Mouse (Mus musculus) limb, embryonic 12.5 days (tissue): ENCODE measurements around the gene Vmn1r157. TPM values are rescaled to one million over a fixed set of nuclear protein-coding genes. Genes with fewer than 3 reads are reported as not detected.
"Not testable (repeated sequence)": the region's sequence is repeated elsewhere in the genome, so short reads cannot be mapped to it uniquely, and the experiment has no call there.

Source experiments
- ATAC-seq: fragments of 200-750 bp; cut with Nextera tagmentation; 2 replicates; pipeline ENCODE4 v1.8.0; 2017; ENCODE audit warnings: low read depth, moderate TSS enrichment; ENCODE audit not compliant: insufficient number of reproducible peaks, insufficient read depth, low FRiP score, low TSS enrichment
- H3K27ac ChIP-seq: fragments of 300-500 bp; sonication (generic); 2 replicates; pipeline ENCODE4 v1.5.1; 2016; ENCODE audit warnings: mild to moderate bottlenecking, moderate library complexity
- H3K27me3 ChIP-seq: fragments of 300-500 bp; sonication (generic); 2 replicates; pipeline ENCODE4 v1.6.1; 2016; ENCODE audit warnings: mild to moderate bottlenecking, moderate library complexity
- H3K36me3 ChIP-seq: fragments of 300-500 bp; sonication (generic); 2 replicates; pipeline ENCODE4 v1.6.1; 2016; ENCODE audit warnings: mild to moderate bottlenecking, moderate library complexity
- H3K4me1 ChIP-seq: fragments of 300-500 bp; sonication (generic); replicated peaks from 2 replicates; pipeline ENCODE4 v1.6.1; 2016
- H3K4me2 ChIP-seq: fragments of 300-500 bp; sonication (generic); 2 replicates; pipeline ENCODE4 v1.6.1; 2016; ENCODE audit warnings: mild to moderate bottlenecking, moderate library complexity
- H3K4me3 ChIP-seq: fragments of 300-500 bp; sonication (generic); replicated peaks from 2 replicates; pipeline ENCODE4 v1.5.1; 2016; ENCODE audit warnings: mild to moderate bottlenecking
- H3K9ac ChIP-seq: fragments of 300-500 bp; sonication (generic); replicated peaks from 2 replicates; pipeline ENCODE4 v1.6.1; 2016; ENCODE audit warnings: mild to moderate bottlenecking, moderate library complexity
- H3K9me3 ChIP-seq: fragments of 300-500 bp; sonication (generic); 2 replicates; pipeline ENCODE4 v1.6.1; 2016; ENCODE audit warnings: mild to moderate bottlenecking, moderate library complexity
- WGBS: fragments of 180-500 bp; shearing (Covaris S2); methylation state at CpG from one replicate; pipeline ENCODE4 v1.1.7; 2016; 5-methylcytosine and 5-hydroxymethylcytosine counted together
- polyA plus RNA-seq: library from polyadenylated mRNA; unstranded; fragments of >200 nt; fragmentation: Nextera tagmentation; extraction: Ambion mirVana; gene quantifications from 2 replicates; pipeline ENCODE4 v1.2.1, GENCODE M21; 2016

The Vmn1r157 gene
- not detected in 2 replicates for polyA plus RNA-seq

- H3K4me2 ChIP-seq, H3K27me3 ChIP-seq, H3K9me3 ChIP-seq, H3K9ac ChIP-seq, H3K27ac ChIP-seq, H3K36me3 ChIP-seq, ATAC-seq, H3K4me3 ChIP-seq, H3K4me1 ChIP-seq: not testable (repeated sequence)
- 30% methylated on average over 2 of the region's 3 CpGs for whole genome bisulfite sequencing
These were observed at the start of gene Vmn1r157 for GRCm38 (mm10) chr7:22761397-22761796. Vmn1r157 (plus strand) TSS chr7:22761697.

DNA sequence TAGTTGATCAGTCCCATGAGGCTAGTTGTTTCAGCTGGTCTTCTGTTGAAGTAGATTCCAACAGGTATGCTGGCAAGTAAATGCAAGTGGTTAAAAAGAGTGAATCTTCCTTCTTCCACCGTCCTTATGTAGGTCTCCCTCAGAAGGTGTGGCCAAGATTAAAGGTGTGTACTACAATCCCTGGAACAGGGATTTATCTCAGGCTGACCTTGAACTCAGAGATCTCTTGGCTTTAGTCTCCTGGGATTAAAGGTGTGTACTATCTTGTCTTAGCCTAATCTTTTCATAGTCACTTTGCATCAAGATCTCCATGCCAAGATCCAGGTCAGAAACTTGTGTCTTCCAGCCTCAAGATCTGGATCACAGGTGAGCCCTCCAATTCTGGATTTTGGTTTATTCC is 41.9 kb upstream of the Vmn1r157 start, which contains the start of gene Gm4567:
TSS of gene Gm4567 (minus strand) at position 101 of the 400 bp plus-strand sequence.
- H3K27ac ChIP-seq, H3K36me3 ChIP-seq, H3K9me3 ChIP-seq, H3K27me3 ChIP-seq, H3K9ac ChIP-seq, H3K4me3 ChIP-seq, ATAC-seq, H3K4me2 ChIP-seq, H3K4me1 ChIP-seq: not testable (repeated sequence)
- no CpG with 5 or more reads among the region's 1 CpGs for WGBS

- WGBS: 92% methylated on average over 7 of the region's 11 CpGs
- not testable (repeated sequence) for H3K9ac ChIP-seq, H3K4me2 ChIP-seq, H3K36me3 ChIP-seq, H3K27me3 ChIP-seq, H3K4me3 ChIP-seq, ATAC-seq, H3K4me1 ChIP-seq, H3K27ac ChIP-seq
- H3K9me3 ChIP-seq: peaks cover 14% of the 10 kb centered on the region
These were observed 14.5 kb downstream of the Vmn1r157 start for GRCm38 (mm10) chr7:22775981-22776380.

DNA sequence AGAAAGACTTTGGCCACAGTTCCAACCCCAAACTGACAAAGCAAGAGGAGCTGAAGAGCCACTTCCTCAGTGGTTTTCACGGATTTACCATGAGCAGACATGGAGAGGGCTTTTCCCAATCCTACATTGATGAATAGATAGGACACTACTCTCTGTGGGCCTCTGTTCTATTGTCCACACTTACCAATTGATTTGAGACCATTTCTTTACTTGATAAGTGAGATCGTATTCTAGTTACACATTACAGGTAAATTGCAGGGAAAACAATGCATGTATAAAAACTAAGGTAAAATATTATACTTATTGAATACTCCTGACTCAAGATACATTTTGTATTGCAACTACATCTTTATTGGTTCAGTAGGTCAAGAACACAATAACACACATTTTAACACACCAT is 29.2 kb downstream of the Vmn1r157 start, which contains the start of gene Vmn1r158:
TSS of gene Vmn1r158 (minus strand) at position 101 of the 400 bp plus-strand sequence.
- not testable (repeated sequence) for H3K27me3 ChIP-seq, ATAC-seq, H3K36me3 ChIP-seq, H3K4me2 ChIP-seq, H3K4me1 ChIP-seq, H3K4me3 ChIP-seq, H3K9ac ChIP-seq, H3K27ac ChIP-seq
- WGBS: 62% methylated on average over 2 of the region's 2 CpGs
- peaks cover 18% of the 10 kb centered on the region for H3K9me3 ChIP-seq

Other genes with a start within 250 kb of the Vmn1r157 start
- not detected in 2 replicates for gene Vmn1r152, start 238.7 kb upstream of the Vmn1r157 start, polyA plus RNA-seq
- gene Gm8677, start 226.8 kb upstream of the Vmn1r157 start, polyA plus RNA-seq: not detected in 2 replicates
- not detected in 2 replicates for gene Gm4201, start 196.4 kb upstream of the Vmn1r157 start, polyA plus RNA-seq
- not detected in 2 replicates for gene Gm4565, start 173.6 kb upstream of the Vmn1r157 start, polyA plus RNA-seq
- not detected in 2 replicates for gene Vmn1r155, start 103.7 kb upstream of the Vmn1r157 start, polyA plus RNA-seq
- not detected in 2 replicates for gene Gm8693, start 69.4 kb upstream of the Vmn1r157 start, polyA plus RNA-seq
- gene Gm4567, start 42.0 kb upstream of the Vmn1r157 start, polyA plus RNA-seq: not detected in 2 replicates
- gene Vmn1r158, start 29.1 kb downstream of the Vmn1r157 start, polyA plus RNA-seq: not detected in 2 replicates
- gene Vmn1r159, start 81.9 kb downstream of the Vmn1r157 start, polyA plus RNA-seq: not detected in 2 replicates
- gene Vmn1r160, start 109.5 kb downstream of the Vmn1r157 start, polyA plus RNA-seq: not detected in 2 replicates
- not detected in 2 replicates for gene Gm4214, start 223.0 kb downstream of the Vmn1r157 start, polyA plus RNA-seq